Mouse (Mus musculus) kidney, postnatal 36 days (tissue): ENCODE data around the gene Piezo1.
A peak's percentile ranks its signal among the peaks of the same experiment; 100 is the strongest.

Source experiments
- DNase-seq, 2 experiments: peaks; one replicate each; pipeline ENCODE4 v3.0.0; 2021 to 2022; ENCODE audit warnings: mixed read lengths in 2 of 2

Piezo1 gene

GRCm38 (mm10) chr8:122451161-122451703 is 99.9 kb downstream of the Piezo1 start:
- DNase-seq: no peak

GRCm38 (mm10) chr8:122445203-122445602 is 105.9 kb downstream of the Piezo1 start:
- DNase-seq: no peak

DNA sequence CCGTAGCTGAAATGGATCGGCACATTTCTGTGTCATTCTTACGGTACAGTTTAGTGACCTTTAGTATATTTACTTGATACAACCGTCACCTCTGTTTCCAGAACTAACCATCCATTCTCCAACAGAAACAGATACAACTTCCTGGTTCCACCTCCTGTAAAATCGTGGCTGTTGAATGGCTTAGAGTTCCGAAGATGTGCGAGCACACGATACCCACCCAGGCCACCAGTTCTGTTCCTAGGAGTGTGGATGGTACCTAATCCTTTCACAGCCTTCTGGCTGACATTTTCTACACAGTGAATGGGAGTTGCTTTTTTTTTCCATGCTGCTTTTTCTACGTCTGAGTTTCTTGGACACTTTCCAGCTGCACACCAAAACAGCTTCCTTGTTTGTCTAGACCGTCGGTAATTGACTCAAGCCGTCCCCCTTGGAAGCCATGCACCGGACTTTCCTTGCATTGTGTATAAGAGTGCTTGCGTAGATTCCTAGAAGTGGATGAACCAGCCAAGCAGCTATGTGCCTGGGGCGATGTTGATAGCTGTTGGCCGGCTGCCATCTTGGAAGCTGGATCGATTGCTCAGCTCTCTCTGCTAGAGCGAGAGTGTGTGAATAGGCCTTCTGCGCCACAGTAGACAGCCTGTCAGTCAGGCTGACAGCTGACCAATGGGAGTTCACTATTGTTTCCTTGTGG is 106.9 kb downstream of the Piezo1 start:
- peak; percentile 89 for DNase-seq

DNA sequence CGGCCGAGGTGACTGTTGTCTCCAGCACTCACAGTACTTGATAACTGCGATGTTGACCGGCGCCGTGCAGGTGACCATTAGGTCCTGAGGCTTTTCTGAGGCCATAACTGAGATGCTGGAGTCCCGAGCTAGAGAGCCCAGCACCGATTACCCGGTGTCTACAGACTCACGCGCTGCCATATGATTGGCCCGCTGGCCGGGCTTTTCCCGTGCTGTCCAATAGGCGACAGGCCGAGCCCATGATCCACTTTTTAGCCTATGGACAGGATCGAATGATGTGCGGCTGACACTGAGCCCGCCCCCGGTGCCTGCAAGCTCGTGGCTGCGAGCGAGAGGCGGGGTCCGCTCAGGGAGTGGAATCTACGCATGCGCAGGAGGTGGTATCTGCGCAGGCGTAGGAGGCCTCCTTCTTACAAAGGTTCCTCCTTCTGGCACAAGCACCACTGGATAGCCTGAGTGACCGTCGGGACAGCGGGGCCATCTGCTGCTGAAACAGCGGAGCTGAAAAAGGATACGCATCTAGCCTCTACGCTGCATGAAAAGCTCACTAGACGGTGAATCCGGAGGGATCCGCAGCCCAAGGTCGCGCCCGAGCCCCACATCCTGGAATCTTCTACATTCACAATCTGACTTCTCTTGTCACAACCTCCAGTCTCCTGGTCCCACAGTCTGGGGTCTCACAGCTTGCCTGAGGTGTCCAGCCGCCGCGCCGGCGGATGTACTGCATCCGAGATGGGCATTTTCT is 107.7 kb downstream of the Piezo1 start, which contains the start of gene Mvd:
Gene Mvd (minus strand): TSS at position 161 of the 745 bp plus-strand sequence.
- DNase-seq: peak; percentile 99 to 100

GRCm38 (mm10) chr8:122442781-122443180 is 108.3 kb downstream of the Piezo1 start:
- no peak for DNase-seq

DNA sequence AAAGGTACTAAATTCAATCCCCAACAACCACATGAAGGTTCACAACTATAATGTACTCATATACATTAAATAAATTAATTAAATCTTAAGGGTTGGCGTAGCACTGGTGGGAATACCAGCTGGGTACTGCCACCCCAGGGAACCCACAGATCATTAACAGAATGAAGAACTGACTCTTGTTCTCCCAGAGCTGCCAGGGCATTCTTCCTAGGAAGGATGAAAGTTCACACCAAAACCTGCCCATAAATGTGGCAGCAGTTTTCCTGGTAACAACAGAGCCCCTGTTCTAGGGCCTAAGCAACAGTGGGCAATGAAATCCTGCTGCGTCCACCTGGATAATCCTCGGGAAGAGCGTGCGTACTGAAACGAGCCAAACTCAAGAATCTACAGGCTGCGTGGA is 108.8 kb downstream of the Piezo1 start:
- DNase-seq: no peak

GRCm38 (mm10) chr8:122441326-122441725 is 109.8 kb downstream of the Piezo1 start:
- DNase-seq: no peak

GRCm38 (mm10) chr8:122439336-122439735 is 111.8 kb downstream of the Piezo1 start:
- DNase-seq: no peak

GRCm38 (mm10) chr8:122437708-122438331 is 113.3 kb downstream of the Piezo1 start:
- DNase-seq: no peak

GRCm38 (mm10) chr8:122436586-122437125 is 114.5 kb downstream of the Piezo1 start:
- no peak for DNase-seq

GRCm38 (mm10) chr8:122436146-122436545 is 115.0 kb downstream of the Piezo1 start:
- DNase-seq: no peak

GRCm38 (mm10) chr8:122435375-122435774 is 115.8 kb downstream of the Piezo1 start:
- no peak for DNase-seq

GRCm38 (mm10) chr8:122433269-122433905 is 117.7 kb downstream of the Piezo1 start:
- DNase-seq: no peak

GRCm38 (mm10) chr8:122432443-122433268 is 118.5 kb downstream of the Piezo1 start, which contains the start of gene Cyba:
Gene Cyba (minus strand): TSS chr8:122432930.
- peak; percentile 87 to 92 for DNase-seq
